Mouse (Mus musculus): ENCODE data around the gene Me1. TPM values are rescaled to one million over a fixed set of nuclear protein-coding genes. Genes with fewer than 3 reads are reported as not detected.

The Me1 gene
- total RNA-seq, 2 experiments from 2014 or later: 339 to 341 TPM

DNA sequence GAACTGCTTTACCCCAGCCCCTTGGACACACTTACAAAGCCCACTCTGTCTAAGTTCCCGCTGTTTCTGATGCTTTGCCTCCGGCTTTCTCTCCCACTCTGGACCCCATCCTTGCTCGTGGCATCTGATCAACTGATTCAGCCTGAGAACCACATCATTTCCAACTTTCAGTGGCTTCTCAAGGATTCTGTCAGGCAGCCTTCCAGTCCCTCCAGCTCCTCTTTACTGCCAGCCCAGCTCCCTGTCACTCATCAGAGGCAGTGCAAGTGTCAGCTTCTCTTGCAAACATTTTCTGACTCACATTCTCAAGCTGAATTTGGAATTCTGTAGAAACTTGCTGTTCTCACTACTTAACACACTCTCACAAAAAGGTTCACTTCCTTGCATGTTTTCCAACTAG lies 34.5 kb downstream of the Me1 start:
- DNase-seq (ENCODE audit: low spot score in 2 of 2): no peak

DNA sequence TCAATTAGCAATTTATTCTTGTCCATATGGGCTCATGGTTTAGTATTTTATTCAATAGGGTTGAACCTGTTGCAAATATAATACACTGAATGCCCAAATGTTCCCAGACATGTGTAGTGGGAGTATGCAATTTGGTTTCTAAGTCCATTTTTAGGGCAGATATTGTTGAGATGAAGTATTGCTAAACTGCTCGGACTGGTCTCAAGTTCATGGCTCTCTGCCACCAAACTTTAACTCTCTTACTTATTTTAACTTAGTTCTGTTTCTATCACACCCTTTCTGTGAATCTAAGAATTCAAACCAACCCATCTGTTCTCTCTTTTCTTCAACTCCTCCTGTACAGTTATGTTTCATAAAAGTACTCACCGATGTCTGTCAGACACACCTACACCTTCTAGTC lies 35.4 kb downstream of the Me1 start:
- DNase-seq (ENCODE audit: low spot score in 2 of 2): no peak

DNA sequence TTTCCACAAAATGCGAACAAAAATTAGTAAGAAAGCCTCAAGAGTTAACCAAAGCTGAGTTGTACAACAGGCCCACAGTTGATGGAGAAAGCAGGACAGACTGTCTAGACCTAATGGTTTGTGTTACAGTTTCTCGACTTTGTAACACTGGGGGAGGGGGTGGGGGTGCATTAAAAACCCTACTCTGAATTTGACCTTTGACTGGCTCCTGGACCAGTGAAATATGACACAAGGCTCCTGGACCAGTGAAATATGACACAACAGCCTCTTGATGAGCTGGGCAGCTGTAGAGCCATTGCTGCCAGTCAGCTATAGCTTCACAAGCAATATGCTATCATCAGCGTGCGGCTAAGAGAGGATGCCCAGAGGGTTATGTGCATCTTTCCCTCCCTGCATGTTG lies 37.4 kb downstream of the Me1 start:
- DNase-seq (ENCODE audit: low spot score in 2 of 2): no peak

DNA sequence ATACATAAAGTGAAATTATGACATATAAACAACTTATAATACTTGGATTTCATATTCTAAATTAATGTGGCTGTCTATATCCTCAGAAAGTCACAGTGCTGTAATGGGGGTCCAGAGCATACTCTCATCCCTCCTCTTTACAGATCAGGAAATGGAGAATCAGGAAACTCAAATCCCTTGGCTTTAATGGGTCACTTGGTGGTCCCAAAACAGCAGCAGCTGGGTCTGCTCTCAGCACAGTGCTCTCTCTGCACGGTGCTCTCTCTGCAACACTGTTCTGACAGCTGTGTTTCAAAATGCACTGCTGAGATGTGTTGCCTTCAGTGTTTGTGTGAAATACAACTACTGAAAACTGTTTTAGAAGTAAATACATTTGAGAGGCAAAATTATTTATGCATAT lies 43.6 kb downstream of the Me1 start:
- DNase-seq (ENCODE audit: low spot score in 2 of 2): no peak

DNA sequence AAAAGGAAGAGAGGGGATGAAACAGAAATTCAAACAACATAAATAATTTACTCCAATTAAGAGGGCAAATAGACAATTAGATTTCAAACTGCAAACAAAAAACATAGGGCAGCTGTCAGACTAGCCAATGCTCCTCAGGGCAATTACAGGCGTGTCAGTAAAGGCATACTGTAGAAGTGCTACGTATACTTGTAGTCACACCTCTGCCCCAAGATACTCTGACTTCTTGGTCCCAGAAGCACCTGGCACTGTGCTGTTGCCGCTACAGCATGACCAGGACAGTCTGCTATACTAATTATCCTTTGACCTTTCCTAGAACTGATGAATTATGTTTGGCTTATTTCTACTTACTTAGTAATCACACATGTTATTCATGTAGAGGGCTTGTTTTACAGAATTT lies 44.5 kb downstream of the Me1 start:
- DNase-seq (ENCODE audit: low spot score in 2 of 2): no peak

DNA sequence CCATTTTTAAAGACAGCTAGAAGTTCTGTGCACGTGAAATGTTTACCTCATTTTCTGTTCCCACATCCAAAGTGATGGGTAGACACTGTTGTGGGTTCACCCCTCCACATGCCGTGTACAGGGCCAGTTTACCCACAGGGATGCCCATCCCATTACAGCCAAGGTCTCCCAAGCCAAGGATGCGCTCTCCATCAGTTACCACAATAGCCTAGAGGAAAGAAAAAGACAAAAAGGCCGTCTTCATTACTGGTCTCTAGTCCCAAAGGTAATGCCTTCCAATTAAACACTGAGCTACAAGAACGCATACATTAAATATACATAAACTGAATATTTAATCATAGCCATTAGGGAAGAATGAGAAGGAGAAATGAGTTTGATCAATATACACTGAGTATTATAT lies 44.9 kb downstream of the Me1 start:
- no peak for DNase-seq (ENCODE audit: low spot score in 2 of 2)

DNA sequence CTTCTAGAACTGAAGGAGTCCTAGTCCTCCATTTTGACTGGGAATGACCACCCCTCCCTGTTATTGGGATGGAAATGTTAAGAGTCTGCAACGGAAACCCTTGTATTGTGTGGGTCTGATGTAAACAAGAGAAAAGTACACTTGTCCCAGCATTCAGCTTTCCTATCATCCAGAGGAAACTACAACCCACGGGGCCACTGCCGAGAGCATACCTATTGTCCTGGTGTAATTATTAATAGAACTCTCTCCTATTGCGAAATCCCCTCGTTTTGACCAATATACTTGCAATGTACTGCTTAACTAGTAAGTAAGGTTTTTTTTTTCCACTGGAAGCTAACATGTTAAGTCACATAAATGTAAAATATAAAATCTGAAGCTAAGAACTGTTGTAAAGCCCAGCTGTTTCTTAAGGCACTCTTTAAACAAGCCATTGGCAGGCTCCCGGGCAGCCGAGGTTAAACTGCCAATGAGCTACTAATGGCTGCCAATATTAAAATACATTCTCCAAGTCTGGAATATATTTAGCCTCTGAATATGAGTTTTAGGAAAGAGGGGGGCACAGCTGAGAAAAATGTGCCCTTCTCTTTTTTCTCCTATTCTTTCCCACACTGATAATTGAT lies 47.7 kb downstream of the Me1 start:
- no peak for DNase-seq (ENCODE audit: low spot score in 2 of 2)

DNA sequence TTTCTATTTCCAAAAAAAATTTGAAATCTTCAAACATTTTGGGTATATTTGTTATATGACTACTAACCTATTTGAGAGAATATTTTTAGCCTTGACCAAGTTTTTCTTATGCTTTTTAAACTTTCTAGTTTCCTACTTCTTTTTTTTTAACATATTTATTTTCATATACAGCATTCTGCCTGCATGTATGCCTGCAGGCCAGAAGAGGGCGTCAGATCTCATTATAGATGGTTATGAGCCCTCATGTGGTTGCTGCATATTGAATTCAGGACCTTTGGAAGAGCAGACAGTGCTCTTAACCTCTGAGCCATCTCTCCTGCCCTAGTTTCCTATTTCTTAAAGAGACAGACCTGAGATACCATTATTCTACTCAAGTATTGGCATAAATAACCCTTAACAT lies 48.9 kb downstream of the Me1 start:
- DNase-seq (ENCODE audit: low spot score in 2 of 2): no peak

DNA sequence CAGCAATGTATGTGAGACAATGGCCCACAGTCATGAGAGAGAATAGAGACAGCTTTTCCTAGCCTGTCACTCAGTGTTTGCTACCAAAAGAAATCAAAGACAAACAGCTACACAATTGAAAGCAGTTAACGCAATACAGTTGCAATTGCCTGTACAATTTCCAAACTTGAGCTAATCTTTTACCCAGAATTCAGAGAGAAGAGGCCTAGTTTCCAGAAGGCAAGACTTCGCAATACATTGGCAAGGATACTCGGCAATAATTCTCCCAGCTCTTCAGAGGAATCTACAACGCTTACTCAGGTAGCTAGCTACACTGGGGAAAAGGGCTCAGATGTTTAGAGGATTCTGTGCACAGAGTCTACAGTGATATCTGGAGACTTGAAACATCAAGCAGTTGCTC lies 52.3 kb downstream of the Me1 start:
- DNase-seq (ENCODE audit: low spot score in 2 of 2): no peak

DNA sequence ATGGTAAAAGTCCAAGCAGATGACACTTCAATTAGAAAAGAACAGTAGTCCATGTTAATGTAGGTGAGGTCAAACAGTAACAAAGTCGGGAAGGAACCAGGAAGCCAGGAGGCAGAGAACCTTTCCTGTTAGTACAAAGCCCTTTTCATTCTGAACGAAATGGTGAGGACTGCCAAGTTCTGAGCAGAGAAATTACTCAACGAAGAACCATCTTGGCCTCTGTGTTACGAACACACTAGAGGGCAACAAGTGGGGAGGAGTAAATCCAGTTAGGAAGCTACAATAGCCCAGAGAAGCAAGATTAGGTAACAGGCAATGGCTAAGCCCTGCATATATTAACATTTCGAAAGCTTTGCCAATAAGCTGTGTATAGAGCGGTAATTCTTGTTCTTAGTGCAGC lies 57.0 kb downstream of the Me1 start:
- no peak for DNase-seq (ENCODE audit: low spot score in 2 of 2)

DNA sequence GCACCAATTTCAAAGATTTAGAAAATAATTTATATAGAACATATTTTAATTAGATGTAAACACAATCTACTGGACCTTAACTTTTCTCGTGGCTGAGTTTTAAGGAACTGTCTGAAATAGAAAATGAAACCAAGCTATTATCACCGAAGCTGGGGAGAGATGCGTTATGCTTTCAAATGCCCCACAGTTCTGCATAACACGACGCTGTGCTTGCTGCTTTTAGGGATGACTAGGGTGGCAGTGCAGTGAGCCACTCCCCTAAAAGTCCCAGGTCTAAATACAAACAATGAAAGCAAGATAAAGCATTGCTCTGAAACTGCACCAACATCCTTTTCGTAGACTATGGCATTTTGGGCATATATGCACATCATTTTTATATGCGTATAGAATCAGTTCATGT lies 64.6 kb downstream of the Me1 start:
- no peak for DNase-seq (ENCODE audit: low spot score in 2 of 2)

DNA sequence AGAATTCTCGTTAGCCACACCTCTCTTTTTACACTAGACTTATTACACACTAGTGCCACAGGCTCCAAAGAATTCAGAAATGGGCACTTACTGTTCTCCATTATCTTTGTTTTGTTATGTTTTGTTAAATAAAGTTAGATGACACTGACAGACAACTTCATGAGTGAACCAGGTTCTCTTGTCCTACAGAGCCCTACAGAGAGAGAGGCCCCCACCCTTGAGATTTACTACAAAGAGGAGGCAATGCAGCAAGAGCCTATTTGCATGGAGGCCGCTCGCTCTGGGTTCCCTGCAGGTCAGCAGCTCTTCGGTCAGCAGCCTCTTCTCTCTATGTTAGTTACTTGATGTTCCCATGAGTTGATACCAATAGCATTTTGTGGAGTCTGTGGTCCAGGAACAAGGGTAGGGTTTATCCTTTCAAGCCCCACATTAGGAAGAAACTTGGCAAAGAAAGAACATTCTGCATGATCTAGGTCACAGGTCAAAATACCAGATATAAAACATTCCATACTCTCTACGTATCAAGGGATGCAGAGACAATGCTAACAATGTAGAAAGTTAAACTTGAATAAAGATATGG lies 65.3 kb downstream of the Me1 start:
- DNase-seq (ENCODE audit: low spot score in 2 of 2): no peak

DNA sequence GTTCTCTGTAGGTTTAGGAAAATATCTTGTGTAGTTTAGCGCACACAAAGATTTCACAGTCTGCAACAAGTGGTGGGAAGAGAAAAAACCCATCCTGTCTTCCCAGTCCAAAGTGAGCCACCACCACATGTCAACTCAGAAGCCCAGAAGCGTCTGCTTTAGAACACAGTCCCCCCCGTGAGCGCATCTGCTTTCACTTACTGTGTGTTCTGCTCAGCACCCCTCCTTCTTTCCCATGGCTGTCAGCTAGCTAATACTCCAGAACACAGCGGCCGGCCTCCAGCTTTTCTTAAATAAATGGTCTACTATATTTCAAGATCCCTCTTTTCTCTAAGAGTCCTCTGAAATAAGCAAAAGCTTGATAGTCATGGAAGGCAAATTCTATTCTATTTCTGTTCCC lies 66.4 kb downstream of the Me1 start:
- DNase-seq (ENCODE audit: low spot score in 2 of 2): no peak

DNA sequence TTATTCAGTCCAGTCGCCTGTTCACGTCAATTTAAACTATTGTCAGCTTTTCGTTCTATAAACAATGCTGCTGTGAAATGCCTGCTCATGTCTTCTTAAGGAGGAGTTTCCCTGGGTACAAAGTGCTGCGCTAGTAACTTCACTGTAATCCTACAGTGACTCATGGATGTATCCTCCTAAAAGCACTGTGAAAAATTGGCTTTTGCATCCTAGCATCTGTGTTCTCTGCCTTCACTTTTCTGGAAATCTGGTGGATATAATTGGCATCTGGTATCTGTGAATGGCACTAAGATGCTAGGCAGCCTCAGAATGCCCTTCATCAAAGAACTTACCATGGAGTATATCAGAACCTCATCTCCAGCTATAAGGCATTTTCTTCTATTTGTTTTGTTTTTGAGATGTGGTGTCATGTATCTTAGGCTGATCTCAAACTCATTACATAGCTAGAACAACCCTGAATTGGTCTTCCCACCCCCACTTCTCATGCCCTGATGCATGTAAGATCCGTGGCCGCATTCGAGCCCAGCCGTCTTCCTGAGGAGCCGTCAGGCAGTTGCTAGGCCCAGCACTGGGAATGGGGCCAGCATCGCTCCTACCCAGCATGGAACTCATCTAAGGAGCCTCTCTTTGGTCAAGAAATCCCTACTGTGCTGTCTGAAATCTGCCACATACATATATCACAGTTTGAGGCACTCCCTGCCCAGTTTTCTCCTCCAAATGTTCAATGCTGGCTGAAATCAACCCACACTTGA lies 67.8 kb downstream of the Me1 start:
- no peak for DNase-seq (ENCODE audit: low spot score in 2 of 2)

DNA sequence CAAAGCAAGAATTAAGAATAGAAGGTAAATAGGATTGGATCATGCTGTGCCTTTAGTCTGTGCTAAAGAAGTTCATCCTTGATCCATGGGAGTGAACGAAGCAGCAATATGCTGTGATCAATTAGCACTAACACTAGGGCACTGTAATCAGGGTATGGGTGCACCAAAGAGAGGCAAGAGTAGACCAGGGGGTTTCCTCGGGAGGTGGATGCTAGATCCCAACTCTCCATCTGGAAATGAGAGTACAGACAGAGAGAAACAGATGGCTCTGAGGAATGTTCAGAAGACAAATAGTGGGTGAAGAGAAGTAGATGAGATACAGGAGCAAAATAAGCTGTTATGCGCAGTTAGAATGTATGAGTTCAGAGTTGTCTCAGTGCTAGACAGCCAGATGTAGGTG lies 68.8 kb downstream of the Me1 start:
- no peak for DNase-seq (ENCODE audit: low spot score in 2 of 2)

DNA sequence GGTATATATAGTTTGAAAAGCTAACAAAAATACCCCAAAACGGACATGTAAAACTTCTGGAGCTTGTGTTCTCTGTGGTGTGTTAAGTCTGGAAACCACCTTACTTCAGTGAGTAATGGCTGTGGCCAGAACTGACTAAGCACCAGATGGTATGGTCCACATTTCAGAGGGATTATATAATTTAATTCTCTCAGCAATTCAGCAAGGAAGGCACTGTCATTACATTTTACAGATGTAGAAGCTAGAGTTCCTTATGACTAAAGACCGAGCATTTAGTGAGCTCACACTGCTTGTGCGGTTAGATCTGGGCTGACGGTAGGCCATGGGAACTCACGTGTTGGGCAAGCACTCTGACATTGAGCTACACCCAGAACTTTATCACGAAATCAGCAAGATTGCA lies 71.0 kb downstream of the Me1 start:
- DNase-seq (ENCODE audit: low spot score in 2 of 2): no peak

DNA sequence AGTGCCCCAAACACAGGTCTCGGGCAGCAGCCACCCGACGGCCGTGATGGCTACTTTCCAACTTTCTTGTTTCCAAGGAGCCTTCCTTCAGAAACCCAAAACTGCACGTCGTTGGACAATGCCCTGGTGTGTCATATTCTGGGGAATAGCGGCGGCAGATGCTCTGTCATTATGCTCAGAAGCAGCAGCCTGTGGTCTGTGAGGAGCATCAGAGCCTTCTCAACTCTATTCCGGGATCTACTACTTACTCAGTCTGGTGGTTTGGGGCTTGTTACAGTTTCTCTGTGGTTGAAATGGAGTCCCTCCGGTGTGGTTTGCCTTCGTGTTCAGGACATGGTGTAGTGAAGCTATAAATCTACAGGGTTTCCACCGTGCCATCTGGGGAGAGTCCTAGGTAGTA lies 71.7 kb downstream of the Me1 start:
- no peak for DNase-seq (ENCODE audit: low spot score in 2 of 2)

DNA sequence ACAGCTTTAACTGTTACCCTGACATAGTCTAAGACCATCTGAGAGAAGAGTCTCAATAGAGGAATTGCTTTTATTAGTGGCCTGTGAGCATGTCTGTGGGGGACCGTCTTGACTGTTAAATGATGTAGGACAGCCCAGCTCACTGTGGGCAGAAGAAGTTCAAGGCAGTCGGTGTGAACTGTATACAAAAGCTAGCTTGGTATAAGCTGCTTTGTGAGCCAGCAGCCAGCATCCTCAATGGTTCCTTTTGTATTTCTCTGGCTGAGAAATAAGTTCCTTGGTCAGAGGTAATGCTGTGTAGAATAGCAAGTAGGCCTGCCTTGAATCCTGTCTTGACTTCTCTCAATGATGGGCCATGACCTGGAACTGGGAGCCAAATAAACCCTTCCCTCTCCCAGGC lies 73.7 kb downstream of the Me1 start:
- no peak for DNase-seq (ENCODE audit: low spot score in 2 of 2)

DNA sequence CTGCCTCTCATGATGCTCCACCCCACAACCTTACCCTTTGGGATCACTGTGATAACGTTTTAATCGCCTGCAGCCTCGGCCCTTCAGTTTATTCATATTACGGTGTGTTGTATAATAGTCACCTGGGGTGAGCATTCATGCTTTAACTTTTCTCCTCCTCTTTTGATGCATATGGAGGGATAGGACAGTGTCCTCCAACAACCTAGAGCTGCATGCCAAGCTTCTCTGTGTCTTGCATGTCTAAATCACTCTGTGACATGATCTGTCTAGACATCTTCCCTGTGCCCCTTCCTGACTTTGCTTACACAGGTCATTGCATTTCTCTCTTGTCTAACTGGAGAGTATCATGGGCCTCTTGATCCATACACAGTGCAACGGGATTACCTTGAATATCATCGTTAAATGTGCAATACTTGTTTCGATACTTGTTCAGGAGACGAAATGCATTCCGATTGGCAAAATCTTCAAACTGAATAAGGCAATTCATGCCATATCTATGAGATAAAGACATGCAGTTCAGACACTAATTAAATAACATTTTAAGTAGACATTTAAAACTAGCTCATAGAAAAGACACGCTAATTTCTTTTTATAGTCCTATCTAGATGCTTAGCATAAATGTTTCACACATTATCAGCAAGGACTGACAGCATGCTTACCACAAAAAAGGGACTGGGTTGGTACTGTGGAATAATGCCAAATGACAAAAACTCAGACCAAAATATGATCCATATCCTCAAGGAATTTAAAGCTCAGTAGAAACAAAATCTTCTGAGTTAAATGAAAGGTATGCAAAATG lies 76.2 kb downstream of the Me1 start:
- DNase-seq (ENCODE audit: low spot score in 2 of 2): no peak

DNA sequence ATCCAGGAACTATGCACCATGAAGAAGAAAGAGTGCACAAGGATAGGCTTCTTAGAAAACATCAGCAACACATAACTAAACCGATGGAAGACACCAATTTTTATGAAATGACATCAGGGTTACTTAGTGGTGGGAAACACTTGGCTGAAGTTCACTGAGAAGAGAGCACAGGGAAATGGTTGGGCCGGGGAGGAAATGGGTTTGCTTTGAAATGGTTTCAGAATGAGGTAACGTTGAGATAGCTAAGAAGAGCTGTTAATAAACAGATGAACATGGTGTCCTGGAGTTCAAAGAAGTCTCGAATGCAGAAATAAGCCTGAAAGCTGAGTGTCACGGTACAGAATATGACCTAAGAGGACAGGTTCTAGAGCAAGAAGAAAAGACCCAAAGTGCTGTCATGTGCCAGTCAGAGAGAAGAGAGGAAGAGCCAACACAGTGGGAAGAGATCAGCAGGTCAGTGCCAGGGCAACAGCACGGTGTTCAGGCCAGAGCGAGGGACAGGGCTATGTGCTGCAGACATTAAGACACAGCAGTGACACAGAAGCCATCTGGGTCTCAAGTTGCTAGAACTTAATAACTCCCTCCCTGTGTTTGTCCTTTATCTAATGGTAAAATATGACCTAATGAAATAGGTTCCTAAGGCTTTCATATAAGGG lies 77.8 kb downstream of the Me1 start:
- no peak for DNase-seq (ENCODE audit: low spot score in 2 of 2)

DNA sequence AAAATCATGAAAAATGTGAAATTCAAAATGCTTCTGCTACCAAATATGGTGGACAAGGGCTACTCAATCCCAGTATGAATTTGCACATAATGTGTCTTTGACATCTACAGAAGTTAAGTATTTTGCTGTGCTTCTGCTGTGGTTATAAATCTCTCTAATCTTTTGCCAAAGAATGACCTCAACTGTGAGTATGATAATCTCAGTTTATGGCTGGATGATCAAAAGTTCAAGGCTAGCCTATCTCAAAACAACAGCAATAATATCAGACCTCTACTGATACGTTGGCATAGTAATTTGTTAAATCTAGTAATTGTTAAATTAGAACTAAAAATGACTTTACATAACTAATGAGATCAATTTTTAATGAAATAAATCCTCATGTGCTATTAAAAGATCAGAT lies 80.0 kb downstream of the Me1 start:
- DNase-seq (ENCODE audit: low spot score in 2 of 2): no peak

DNA sequence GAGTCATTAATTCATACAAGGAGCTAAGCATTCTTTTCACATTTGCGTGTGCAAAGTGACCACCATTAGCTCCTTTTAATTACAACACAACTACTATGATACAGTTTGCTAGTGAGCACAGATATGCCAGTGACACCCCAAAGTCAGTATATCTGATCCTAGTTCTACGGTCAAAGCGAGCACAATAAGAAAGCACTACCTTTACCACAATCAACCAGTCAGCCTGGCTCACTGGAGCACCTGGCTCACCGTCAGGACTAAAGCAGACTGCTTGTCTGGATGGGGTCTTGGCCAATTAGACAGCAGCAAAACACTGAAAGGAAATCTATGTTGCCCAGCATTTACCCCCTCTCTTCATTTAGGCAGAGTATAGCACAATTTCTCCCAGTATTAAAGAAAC lies 83.7 kb downstream of the Me1 start:
- DNase-seq (ENCODE audit: low spot score in 2 of 2): no peak

Measured in adrenal gland, postnatal 4 days (tissue).